Mouse (Mus musculus) cerebellum, adult 2 months (tissue): ENCODE measurements at regions not wholly inside any gene's neighbourhood (a gene's known extent, or its start where the extent isn't known, plus 50 kb on each side); places are given as distances from the start of the nearest gene placed in this dataset.
"Not testable (repeated sequence)": the region's sequence is repeated elsewhere in the genome, so short reads cannot be mapped to it uniquely, and the experiment has no call there.

Experiments
- DNase-seq, 2 experiments: peaks; one replicate each; pipeline ENCODE4 v3.0.0; 2021
- H3K27ac ChIP-seq: fragments of 200-500 bp; 2 replicates; pipeline ENCODE4 v1.5.1; 2012; ENCODE audit warnings: low read length, control low read depth, inconsistent platforms; ENCODE audit not compliant: insufficient read depth
- H3K27me3 ChIP-seq: fragments of 200-500 bp; 2 replicates; pipeline ENCODE4 v1.6.1; 2012; ENCODE audit warnings: inconsistent platforms, mild to moderate bottlenecking, low read length, moderate library complexity; ENCODE audit not compliant: control insufficient read depth, insufficient read depth
- H3K4me1 ChIP-seq: fragments of 200-500 bp; 2 replicates; pipeline ENCODE4 v1.6.1; 2011; ENCODE audit warnings: low read length; ENCODE audit not compliant: control insufficient read depth, insufficient read depth
- H3K4me3 ChIP-seq: fragments of 200-500 bp; replicated peaks from 2 replicates; pipeline ENCODE3; 2011; ENCODE audit warnings: mild to moderate bottlenecking, low read depth, low read length, control low read depth; ENCODE audit not compliant: insufficient read depth
- CTCF ChIP-seq: fragments of 200-500 bp; IDR thresholded peaks from 2 replicates; pipeline ENCODE4 v1.5.1; 2011; ENCODE audit warnings: low read depth, mild to moderate bottlenecking, control low read depth, low read length, moderate library complexity, borderline replicate concordance; ENCODE audit not compliant: insufficient read depth
- POLR2A ChIP-seq: fragments of 200-500 bp; IDR thresholded peaks from 2 replicates; pipeline ENCODE4 v1.6.1; 2011; ENCODE audit warnings: low read length, control low read depth, borderline replicate concordance; ENCODE audit not compliant: insufficient read depth
- WGBS: fragments of 180-500 bp; shearing (Covaris S2); methylation state at CpG from one replicate; pipeline ENCODE4 v1.1.7; 2018; 5-methylcytosine and 5-hydroxymethylcytosine counted together

DNA sequence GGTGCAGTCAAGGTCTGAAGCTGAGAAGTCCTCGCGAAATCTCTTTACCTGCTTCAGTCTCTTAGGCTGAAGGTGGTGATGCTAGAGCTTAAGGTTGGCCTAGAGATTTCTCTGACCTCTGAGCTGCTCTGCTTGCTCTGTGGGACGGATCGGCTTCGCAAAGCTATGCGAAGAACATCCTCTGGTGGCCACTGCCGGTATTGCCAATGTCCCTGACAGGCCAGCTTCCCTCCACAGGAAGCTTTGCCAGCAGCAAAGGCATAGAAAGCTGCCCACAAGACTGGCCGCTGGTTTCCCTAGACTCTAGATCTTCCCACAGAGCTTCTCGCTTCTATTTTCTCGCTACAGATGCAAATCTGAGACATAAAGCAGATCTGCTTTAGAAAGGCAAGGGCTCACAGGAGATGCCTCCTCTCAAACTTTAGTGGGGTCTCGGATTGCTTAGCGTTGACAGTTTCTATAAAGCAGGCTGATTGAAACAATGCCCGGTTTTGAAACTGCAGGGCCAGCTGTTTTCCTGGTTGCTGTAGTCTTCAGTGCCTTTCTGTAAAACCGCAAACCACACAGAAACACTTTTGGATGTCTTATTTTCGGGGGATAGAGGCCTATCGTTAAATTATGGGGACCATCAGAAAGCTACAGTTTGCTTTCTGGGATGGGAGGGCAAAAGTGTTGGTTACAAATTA lies 153.7 kb downstream of the Car8 start:
- TF ChIP-seq CTCF (peak; percentile 58), POLR2A (no peak)
- WGBS = 40% methylated on average over 16 of the region's 16 CpGs
- Histone ChIP-seq H3K27ac (no peak overlapping the region), H3K4me3 (no peak overlapping the region), H3K4me1 (no peaks in the 10 kb centered on the region), H3K27me3 (no peaks in the 10 kb centered on the region)
- DNase-seq = peak; percentile 20 to 39

DNA sequence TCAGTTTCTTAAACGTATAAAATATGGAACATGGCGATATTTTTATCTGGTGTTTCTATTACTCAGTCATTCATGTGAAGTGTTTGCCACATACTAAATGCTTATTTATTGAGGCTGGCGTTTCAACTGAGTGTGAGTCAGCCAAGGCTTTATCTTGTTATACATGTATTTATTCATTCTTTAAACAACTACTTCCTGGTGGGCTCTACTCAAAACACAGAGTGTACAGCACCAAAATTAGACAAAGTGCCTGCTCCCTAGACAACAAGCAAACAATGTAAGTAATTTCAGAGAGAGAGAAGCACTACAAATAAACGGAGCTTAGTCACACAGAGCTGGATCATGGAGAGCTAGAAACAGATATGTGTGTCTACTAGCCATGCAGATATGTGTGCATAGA lies 159.5 kb downstream of the Car8 start:
- TF ChIP-seq CTCF (no peak), POLR2A (no peak)
- H3K4me3 ChIP-seq = no peak overlapping the region
- H3K27ac ChIP-seq = no peak overlapping the region
- 47% methylated on average over 4 of the region's 4 CpGs for WGBS
- no peaks in the 10 kb centered on the region for H3K4me1 ChIP-seq
- H3K27me3 ChIP-seq = no peaks in the 10 kb centered on the region
- no peak for DNase-seq

GRCm38 (mm10) chr4:8072989-8073573 lies 165.8 kb downstream of the Car8 start:
- WGBS = 68% methylated on average over 6 of the region's 6 CpGs
- no peak overlapping the region for H3K27ac ChIP-seq
- no peaks in the 10 kb centered on the region for H3K27me3 ChIP-seq
- H3K4me3 ChIP-seq = no peak overlapping the region
- DNase-seq = no peak
- no peaks in the 10 kb centered on the region for H3K4me1 ChIP-seq
- TF ChIP-seq POLR2A (no peak), CTCF (no peak)

- not testable (repeated sequence) for H3K27ac ChIP-seq, H3K4me3 ChIP-seq, DNase-seq, H3K27me3 ChIP-seq, H3K4me1 ChIP-seq
These were observed 168.1 kb downstream of the Car8 start for GRCm38 (mm10) chr4:8070693-8071092.

DNA sequence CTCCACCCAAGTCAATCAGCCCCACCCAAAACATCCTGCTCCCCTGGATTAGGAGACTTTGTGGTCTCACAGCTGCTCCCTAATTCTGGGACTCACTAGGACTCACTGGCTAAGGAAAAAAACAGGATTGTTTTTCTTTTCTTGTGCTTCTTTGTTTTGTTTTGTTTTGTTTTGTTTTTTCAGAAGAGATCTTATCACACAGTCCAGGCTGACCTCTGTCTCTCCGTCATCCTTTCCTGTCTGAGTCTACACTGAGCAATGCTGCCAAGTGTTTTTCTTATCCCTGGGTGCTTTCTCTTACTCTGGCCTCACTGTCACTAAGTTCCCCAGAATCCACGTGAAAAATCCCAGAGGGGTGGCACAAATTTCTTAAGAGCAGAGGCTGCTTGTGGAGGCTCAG lies 170.8 kb downstream of the Car8 start:
- WGBS = 38% methylated on average over 2 of the region's 2 CpGs
- Histone ChIP-seq H3K27me3 (no peaks in the 10 kb centered on the region), H3K27ac (no peak overlapping the region), H3K4me1 (no peaks in the 10 kb centered on the region), H3K4me3 (no peak overlapping the region)
- DNase-seq = no peak
- TF ChIP-seq CTCF (no peak), POLR2A (no peak)

- WGBS = 23% methylated on average over 4 of the region's 4 CpGs
- H3K4me1 ChIP-seq = no peaks in the 10 kb centered on the region
- no peak overlapping the region for H3K27ac ChIP-seq
- no peak overlapping the region for H3K4me3 ChIP-seq
- TF ChIP-seq CTCF = no peak
- no peak for TF ChIP-seq POLR2A
- no peaks in the 10 kb centered on the region for H3K27me3 ChIP-seq
- no peak for DNase-seq
These were observed 197.1 kb downstream of the Car8 start for GRCm38 (mm10) chr4:8041776-8042175.

- Histone ChIP-seq H3K4me3 (no peak overlapping the region), H3K27ac (no peak overlapping the region), H3K27me3 (no peaks in the 10 kb centered on the region), H3K4me1 (no peaks in the 10 kb centered on the region)
- WGBS = 97% methylated on average over 1 of the region's 1 CpGs
- TF ChIP-seq POLR2A = no peak
- no peak for TF ChIP-seq CTCF
- no peak for DNase-seq
These were observed 201.0 kb downstream of the Car8 start for GRCm38 (mm10) chr4:8037863-8038262.

DNA sequence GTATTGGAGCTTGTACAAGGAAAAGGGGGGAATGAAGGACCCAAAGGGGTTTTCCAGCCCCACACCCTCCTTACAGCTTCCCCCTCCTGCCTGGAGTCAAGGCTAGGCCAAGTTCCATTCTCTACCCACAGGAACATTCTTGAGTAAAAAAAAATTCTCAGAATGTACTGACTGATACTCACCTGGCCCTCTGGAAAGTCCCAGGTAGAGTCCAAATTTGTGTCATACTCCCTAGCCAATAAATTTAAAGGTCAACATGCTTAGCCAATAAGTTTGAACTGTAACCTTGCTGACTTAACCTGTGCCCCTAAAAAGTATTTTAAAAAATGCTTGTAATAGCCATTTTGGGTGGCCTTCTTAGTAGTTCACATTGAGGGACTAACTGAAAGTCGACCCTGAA lies 205.4 kb downstream of the Car8 start:
- H3K4me3 ChIP-seq, H3K27me3 ChIP-seq, DNase-seq, H3K27ac ChIP-seq, H3K4me1 ChIP-seq: not testable (repeated sequence)
- WGBS = 70% methylated on average over 1 of the region's 1 CpGs

DNA sequence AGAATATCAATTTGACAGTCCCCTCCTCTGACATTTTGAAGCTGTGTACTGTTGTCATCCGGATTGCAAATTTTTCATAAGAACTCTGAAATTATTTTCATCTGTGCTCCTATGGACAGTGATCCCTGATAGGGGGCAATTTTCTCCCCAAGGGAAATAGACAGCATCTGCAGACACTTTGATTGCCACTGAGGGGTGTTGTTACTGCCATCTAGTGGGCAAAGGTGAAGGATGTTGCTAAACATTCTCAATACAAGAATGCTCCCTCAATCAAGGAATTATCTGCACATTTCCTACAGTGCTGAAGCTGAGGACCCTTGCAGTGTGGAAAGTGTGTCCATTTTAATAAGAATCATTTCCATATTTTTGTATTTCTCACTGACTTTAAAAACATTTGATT lies 233.7 kb downstream of the Car8 start:
- no peak overlapping the region for H3K27ac ChIP-seq
- H3K27me3 ChIP-seq = no peaks in the 10 kb centered on the region; the same call in 1 of the 2 replicates
- H3K4me3 ChIP-seq = no peak overlapping the region
- peak; percentile 5 to 8 for DNase-seq
- WGBS = 30% methylated on average over 1 of the region's 1 CpGs
- H3K4me1 ChIP-seq = no peaks in the 10 kb centered on the region
- TF ChIP-seq POLR2A = no peak
- TF ChIP-seq CTCF = peak; percentile 39; the same call in 1 of the 2 replicates
